Mouse (Mus musculus) heart, postnatal 10 days (tissue): ENCODE data around the gene Cacna1c. TPM values are rescaled to one million over a fixed set of nuclear protein-coding genes. Genes with fewer than 3 reads are reported as not detected.

ENCODE experiments used
- DNase-seq, 2 experiments: peaks; one replicate each; pipeline ENCODE4 v3.0.0; 2021
- intact Hi-C: fragments of 180-260 bp; cut with DNase I; formaldehyde crosslinking; loops from one replicate; pipeline ENCODE4 v1.15.1; 2025
- total RNA-seq, 2 experiments: library from RNA; stranded (reverse); gene quantifications; 2 replicates each; pipeline ENCODE4 v1.2.3; 2021

The Cacna1c gene
- total RNA-seq, 2 experiments from 2014 or later: 207 to 222 TPM

DNA sequence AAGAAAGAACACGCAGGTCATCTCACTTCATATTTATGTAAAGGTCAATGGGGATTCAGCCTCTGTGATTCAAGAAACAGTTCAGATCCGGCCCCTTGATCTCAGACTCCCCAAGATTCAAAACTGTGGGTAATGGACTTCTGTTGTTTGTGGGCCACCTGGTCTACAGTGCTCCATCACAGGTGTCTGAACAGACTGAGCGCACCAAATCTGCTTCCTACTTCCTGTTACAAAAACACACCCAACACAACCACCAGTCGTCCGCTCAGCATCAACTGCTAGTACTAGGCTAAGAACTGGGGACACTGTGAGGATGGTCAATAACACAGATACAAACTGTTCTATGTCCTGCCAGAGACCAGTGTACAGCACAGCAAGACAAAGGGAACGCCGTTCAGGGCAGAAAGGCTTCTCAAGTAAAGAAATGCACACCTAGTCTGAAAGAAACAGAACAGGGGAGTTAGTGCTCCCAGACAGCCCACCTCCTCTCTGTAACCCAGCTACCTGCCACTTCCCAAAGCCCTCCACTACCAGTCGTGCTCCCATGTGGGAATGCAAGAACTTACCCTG is 212.7 kb downstream of the Cacna1c start:
- intact Hi-C loops: no loop called here
- no peak for DNase-seq

DNA sequence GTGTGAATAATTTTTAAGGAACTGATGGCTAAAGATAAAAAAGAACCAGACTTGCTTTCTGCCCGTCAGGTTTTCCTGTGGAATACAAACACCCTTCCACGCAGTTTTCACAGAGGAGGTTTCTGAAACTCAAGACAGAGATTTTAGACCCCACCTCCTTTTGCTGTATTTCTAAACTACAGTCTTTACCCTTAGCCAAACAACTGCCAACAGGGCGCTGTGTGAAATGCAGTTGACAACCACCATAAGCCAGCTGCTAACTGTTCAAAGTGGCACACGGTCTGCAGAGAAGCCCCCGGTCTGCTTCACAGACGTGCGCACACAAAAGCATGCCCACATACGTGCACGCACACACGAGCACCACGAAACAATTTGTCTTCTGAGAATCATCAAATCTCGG is 216.0 kb downstream of the Cacna1c start:
- intact Hi-C loops: no loop called here
- DNase-seq: no peak

DNA sequence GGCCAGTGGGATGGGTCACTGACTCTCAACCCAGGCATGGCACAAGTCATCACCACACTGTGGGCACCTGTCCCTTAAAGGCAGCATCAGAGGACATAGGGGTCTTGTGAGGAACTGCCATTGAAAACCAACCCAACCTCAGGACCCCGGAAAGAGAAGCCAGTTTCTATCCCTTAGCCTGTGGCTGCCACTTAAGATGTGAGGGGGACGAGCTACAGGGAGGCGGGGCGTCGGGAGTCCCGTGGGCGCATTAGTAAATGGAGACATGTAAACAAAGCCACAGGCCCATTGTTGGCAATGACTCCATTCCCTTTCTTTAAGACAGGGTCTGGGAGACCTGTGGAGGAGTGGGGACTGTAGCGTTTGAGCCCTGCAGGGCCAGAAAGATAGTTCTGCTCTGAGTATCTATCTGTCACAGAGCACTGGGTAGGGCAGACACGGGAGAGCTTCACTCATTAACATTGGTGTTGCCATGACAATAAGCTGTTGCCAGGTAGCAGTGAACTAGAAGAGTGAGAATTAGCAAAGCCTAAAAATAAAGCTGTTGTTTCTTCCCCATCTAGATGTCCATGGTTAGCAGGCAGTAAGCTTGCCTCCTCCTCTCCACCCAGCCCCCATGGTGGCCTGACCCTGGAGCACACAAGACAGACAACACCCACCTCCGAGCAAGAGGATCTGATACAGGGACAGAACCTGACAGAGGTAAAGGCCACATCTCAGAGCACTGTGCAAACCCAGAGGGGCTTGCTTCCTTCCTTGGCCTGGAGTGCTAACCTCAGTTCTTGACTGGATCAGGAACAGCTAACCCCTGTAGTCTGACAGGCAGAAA is 218.6 kb downstream of the Cacna1c start:
- intact Hi-C loops: no loop called here
- DNase-seq: no peak

DNA sequence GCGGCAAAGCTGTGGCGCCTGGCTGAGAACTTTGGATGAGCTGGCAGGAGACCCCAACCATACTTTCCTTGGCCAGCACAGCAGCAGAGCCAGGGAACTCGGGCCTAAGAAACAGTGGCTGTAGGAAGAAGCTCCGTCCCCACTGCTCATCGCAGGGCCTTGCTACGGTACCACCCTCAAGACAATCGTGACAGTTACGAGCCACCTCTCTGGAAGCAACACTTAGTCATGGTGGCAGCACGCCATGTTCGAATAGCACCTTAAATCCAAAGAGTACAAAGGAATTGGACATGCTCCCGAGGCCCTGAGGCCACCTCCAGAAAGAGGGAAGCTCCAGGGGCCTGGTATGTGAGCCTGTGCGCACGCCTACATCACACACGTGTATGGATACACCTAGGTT is 219.6 kb downstream of the Cacna1c start:
- intact Hi-C loops: no loop called here
- DNase-seq: no peak

DNA sequence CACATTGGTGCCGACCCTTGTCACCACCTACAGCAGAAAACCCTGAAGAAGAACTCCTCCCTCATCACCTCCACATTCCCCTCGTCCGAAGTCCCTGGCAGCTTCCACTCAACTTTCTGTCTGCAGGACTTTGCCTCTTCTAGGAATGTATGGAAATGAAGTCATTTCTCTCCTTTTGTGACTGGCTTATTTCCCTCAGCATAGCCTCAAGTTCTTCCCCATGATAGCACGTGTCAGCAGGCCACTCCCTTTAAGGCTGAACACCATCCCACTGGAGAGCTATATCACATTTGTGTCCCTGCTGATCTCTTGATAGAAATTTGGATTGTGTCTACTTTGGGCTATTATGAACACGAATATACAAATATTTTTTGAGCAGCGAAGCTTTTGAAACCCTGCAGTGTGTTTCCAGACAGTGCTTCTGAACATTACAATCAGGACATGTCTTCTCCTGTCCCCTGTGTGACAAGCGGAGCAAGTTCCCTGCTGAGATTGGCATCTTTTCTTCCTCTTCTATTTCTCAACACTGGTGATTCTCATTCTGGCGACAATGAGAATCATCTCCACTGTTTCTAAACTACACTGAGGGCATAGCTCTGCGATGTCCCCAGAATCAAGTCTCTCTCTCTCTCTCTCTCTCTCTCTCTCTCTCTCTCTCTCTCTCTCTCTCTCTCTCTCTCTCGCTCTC is 224.2 kb downstream of the Cacna1c start:
- DNase-seq: no peak
- intact Hi-C loops: no loop called here

DNA sequence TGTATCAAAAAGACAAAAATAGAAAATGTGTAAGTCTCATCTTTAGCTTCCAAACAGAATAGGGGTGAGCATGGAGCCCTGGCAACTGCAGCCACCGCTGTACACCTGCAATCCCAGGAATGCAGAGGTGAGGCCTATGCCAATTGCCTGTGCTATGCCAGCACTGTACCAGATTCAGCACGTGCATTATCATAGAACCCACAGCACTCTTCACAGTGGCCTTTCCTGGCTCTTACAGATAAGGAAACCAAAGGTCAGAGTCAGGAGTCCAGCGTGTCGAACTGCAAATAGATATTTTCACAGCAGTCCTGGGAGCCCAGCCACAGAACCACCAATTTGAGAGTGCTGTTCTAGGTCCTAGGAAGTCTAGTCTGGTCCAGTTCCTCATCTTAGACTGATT is 227.4 kb downstream of the Cacna1c start:
- intact Hi-C loops: no loop called here
- peak in 1 of 2 experiments; percentile 31 for DNase-seq

DNA sequence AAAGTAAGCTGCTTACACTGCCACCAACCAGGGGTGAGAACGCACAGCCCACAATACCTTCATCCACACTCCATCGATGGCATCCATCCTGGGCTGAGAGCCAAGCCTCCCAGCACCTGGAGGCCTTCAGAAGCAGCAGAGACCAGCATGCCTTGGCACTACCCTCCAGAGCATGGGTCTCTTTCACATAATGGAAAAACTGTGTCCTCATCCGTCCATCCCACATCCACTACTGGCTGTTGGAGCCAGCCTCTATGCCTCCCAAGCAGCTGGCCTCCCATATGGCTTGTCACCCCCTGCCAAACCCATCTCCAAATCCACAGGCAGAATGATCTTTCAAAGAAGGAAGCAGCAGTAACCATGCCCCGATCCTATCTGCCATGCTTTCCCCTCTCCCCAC is 229.3 kb downstream of the Cacna1c start:
- DNase-seq: no peak
- intact Hi-C loops: no loop called here

DNA sequence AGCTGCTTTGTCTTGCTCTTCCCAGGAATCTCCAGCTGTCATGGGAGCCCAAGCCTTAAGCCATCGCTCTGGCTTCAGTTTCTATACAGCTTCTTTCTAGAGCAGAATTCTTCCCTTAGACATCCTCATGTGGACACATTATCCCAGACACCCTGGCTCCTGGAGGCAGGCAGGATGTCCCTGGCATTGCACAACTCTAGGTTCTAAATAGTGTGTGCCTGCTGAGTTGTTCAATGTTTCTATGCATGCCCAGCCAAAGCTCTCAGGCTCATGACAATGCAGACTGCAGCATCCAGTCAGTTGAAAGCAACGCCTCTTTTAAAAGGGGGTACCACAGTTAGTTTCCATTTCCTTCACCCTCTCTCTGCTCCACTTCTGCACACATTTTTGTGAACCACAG is 230.6 kb downstream of the Cacna1c start:
- intact Hi-C loops: no loop called here

DNA sequence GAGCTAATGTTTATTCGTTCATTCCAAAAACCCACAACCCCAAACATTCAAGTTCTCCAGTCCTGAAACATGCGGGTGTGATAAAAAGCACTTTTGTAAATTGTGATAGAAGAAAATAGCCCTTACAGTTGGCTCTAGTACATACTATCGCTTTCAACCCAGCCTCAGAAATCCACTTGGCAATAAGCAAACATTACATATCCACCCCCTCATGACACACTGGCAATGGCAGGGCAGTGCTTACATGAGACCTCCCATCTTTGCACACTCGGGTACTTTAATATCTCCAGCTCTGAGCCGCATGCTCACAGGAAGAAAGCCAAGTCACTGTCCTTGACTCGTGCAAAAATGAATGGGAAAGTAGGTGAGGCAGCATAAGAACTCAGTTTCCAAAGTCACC is 232.4 kb downstream of the Cacna1c start:
- intact Hi-C loops: no loop called here
- DNase-seq: no peak

More for the DNA sequence above, 230.6 kb downstream of the Cacna1c start:
- no peak for DNase-seq

DNA sequence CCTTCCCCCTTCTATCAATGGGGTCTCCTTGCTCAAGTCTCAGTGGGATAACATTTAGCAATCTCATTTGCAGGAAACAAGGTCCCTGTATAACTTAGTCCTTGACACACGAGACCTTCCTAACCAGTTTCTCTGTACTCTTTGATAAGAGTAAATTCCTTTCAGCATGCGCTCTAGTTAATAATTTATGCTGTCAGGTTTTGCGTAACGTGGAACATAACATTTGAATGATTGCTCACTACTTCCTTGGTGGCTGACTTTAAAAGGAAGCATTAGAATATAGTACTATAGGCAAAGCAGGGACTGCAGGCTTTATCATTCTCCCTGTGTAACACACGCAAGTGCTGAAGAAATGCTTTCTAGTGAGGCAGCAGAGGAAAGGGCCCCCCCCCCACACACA is 232.9 kb downstream of the Cacna1c start:
- DNase-seq: no peak
- intact Hi-C loops: no loop called here

DNA sequence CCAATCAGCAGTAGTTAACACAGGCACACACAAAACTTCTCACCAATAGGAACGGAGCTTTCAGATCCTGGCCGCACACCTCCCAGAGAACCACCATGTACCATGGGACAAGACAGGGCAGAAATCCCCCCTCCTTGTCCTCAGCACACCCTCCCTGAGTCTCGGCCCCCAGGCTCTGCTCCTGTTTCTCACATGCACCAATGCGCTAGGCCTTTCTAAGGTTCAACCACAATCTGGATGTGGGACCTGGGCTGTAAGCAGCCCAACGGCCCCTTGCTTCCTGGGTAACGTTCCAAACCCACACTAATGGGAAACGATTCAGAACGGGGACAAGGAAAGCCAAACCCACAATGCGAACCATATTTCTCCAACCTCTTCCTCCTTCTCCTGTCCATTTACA is 237.7 kb downstream of the Cacna1c start:
- no peak for DNase-seq
- intact Hi-C loops: no loop called here

DNA sequence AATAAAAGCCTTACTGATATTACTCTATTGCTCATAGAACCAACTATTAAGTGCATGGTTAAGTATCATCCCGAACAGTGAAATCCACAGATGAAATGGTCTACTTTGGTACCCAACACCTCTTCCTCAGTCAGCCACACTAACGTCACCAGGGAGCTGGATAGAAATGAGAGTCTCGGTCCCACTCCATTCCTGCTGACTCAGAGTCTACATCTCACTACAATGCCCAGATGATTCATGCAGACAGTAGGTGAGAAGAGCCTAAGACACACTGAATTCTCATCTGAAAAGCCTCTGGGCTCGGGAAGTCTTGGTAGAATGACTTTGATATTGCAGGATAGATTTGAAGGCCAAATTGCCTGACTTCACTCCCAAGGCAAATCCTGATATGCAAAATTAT is 240.0 kb downstream of the Cacna1c start:
- intact Hi-C loops: no loop called here
- DNase-seq: no peak

DNA sequence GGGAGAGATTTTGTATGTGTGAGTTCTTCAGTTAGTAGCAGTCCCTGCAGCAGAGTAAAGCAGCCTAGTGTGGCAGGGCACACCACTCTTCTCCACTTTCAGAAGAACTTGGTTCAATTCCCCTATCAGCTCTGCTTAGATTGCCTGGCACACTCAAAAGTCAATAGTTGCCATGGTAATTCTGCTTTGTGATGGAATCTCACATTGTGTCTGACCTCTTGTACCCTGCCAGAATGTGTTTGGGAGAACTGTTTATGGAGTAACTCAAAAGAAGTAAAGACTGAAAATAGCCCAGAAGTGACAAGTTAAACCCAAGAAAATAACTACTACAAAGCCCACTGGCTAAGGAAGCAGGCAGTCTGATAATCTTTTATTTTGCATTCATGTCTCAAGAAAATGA is 240.4 kb downstream of the Cacna1c start:
- DNase-seq: no peak
- intact Hi-C loops: no loop called here

DNA sequence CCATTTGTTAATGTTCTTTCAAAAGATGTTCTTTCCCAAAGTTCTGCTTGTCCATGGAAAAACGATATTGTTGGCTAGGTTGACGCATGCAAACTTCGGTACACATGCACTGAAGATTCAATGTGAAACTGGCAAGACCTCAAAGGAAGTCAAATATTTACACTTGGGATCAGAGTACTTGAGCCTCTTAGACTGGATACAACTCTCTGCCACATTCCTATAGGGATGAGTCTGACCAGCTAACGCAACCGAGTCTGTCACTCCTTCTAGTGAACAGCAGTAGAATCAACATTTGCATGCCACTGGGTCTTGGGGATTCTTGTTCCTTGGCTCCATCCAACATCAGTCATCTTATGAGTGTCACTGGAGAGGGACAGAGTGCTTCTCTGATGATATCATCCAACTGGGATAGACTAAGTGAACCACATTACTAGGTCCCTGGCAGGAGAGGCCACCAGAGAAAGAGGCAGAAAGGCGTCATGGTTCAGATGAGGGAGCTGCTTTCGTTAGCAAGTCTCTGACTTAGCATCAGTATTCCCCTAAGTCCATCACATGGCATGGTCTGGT is 241.1 kb downstream of the Cacna1c start:
- intact Hi-C loops: no loop called here
- no peak for DNase-seq

DNA sequence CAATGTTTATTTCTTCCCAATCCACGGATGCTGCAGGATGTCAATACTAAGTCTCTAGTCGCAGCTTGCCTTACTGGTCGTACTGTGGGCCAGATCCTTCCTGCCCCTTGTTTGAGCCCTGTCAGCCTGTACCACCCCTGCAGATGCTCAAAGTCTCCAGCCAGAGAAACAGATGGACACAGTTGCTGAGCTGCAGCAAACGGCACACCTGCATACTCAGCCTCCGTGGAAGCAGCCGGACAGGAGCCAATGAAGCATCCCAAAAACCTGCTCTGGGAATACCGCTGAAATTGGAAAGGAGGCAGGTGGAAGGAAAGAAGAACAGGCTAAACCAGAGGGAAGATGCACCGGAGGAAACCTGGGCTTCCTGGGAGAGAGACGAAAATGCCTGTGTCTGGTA is 243.8 kb downstream of the Cacna1c start:
- intact Hi-C loops: no loop called here
- no peak for DNase-seq

DNA sequence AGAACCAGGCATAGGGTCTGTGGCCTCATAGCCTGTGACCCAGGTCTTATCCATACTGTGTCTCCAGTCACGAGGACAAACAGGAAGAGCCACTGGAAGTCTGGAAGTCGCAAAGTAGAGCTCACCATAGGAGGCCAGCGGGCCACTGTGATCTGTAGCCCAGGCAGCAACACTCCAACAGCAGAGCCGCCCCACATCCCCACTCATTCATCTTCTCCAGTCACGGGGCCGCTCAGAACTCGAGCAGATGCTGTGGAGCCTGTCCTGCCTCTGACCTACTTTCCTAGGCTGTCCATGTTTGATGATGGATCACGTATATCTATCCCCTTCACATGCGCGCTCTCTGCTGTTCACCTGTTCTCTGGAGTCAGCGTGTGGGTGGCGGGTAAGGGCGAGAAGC is 246.0 kb downstream of the Cacna1c start:
- DNase-seq: no peak
- intact Hi-C loops: no loop called here

DNA sequence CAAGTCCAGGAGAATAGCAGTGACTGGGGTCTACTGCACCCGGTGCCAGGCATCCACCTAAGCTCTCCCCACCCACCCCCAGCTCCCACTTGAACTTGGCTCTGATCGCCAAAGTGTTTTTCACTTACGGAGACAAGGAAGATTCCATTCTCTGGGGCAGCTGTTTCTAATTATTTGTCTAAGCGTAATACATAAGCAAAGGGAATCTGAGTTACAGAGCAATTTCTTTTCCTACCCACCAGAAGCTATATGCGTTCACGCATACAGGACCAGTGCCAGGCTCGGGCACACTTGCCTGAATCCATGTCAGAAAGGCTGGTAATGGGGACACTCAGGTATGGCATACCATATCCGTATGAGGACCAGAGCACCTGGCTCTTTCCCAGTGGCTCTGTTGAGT is 248.9 kb downstream of the Cacna1c start:
- intact Hi-C loops: no loop called here
- no peak for DNase-seq

DNA sequence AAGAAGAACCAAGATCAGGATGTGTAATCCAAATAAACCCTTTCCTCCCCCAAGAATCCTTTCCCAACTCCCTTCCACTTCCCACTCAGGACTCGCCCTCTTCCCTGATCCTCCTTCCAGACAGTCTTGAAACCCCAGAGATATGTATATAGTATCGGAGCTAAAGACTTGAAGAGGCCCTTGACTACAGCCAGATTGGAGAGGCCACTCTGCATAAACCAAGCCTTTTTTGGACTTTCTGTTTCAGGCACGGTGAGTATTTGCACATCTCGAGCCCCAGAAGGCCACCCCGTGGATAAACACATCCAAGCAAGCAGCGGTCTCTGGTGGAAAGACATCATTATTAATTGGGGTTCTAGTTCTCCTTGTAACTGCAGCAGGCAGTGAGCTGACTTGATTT is 249.6 kb downstream of the Cacna1c start:
- DNase-seq: no peak
- intact Hi-C loops: no loop called here

DNA sequence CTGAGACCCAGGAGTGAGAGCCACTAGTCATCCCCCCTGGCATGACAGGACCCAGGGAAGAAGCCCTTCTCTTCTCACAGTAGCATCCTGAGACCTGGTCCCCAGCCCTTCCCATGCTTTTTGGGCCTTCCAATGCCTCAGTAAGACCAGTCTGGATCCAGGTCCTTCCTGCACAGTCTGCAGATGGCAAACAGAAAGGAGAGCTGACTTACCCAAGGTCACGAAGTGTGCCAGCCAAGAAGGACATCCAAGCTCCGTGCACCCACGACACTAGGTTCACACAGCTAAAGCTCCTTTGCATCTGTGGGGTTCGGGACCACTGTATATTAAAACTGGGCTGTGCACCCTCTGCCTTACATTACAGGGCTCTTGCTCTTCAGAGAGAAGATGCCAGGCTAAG is 252.1 kb downstream of the Cacna1c start:
- intact Hi-C loops: no loop called here
- DNase-seq: no peak

DNA sequence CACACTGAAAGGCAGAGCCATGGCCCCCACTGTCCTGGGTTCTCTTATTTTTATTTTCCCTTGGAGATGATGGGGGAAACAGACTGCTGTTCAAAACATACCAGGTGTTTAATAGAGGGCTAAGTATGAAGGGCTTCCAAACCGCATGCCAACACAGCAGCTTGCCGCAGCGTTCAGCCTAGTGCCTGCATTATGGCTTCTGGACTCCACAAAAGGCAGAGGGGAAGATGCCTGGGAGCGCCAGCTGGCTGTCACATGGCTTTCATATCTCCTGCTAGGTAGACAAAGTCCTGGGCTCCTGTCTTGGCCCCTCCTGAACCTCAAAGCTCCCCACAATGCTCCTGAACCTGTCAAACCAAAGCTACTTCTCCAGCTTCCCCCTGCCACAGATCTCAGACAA is 254.4 kb downstream of the Cacna1c start:
- no peak for DNase-seq
- intact Hi-C loops: no loop called here

DNA sequence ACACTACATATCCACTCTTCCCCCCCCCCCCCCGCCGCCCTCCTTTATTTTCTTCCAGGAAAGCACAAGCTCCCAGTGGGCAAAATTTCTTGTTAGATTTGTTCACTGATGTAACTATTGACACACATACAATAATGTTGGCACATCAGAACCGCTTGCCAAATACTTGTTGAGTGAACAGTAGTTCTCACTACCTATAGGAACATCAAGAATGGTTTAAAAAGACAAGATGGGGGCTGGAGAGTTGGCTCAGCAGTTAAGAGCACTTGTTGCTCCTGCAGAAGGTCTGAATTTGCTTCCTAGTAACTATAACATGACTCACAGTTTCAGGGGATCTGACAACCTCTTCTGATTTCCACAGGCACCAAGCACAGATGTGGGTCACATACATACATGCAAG is 255.2 kb downstream of the Cacna1c start:
- no peak for DNase-seq
- intact Hi-C loops: no loop called here

DNA sequence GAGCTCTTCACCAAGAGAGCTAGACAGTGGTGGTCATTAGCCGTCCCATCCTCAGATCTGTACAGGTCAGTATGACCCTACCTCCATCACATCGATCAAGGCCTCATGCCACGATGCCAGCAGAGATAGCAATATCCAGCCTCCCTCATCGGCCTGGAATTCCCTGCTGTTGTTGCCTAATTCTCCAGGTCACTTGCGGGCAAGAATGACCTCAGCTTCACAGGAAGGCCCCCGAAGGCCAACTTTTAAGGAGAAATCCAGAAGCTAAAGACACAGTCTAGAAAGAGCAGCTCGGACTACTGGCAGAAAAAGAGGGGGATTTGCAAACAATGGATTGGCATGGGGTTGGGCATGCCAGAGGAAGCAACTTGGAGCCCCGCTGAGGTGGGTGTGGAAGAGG is 256.6 kb downstream of the Cacna1c start:
- intact Hi-C loops: no loop called here
- no peak for DNase-seq
